Mouse (Mus musculus): ENCODE measurements around the gene Ogfr. TPM values are rescaled to one million over a fixed set of nuclear protein-coding genes. Genes with fewer than 3 reads are reported as not detected.

Ogfr gene
- polyA plus RNA-seq, 1 experiment: 56.6 TPM

DNA sequence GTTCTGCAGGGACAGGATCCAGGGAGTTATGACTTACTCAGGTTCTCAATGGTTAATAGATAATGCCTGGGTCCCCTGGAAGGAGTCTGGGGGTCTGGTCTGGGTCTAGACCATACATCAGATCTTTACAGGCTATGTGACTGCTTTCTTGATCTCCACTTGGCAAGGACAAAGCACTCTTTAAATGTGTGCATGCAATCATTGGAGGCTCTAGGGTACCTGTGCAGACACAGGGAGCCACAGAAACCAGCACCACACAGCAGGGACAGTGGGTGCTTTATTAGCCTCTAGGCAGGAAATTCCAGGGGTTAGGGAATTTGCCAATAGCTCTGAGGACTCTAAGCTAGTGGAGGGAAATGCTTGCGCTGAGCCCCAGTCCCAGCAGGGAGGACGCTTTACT lies 22.8 kb downstream of the Ogfr start:
- no peak overlapping the region for H3K4me3 ChIP-seq (ENCODE audit: low read depth, low read length)
- no peak overlapping the region for H3K9ac ChIP-seq (ENCODE audit: low read depth, poor library complexity, severe bottlenecking)
- no peak for TF ChIP-seq POLR2A (IDR thresholded peaks at IDR 0.05; ENCODE audit: insufficient read depth, low read length)
- TF ChIP-seq EP300 (IDR thresholded peaks at IDR 0.05; ENCODE audit: insufficient read depth, low read depth, low read length): no peak
- no peak for TF ChIP-seq CTCF (IDR thresholded peaks at IDR 0.05; ENCODE audit: low read depth, low read length)
- H3K9me3 ChIP-seq (replicated peaks; ENCODE audit: control insufficient read depth, insufficient read depth, low read length, poor library complexity, severe bottlenecking): no peaks in the 10 kb centered on the region
- H3K4me1 ChIP-seq (ENCODE audit: control insufficient read depth, insufficient read depth, low read length): no peaks in the 10 kb centered on the region
- no peaks in the 10 kb centered on the region for H3K27me3 ChIP-seq (ENCODE audit: control insufficient read depth, insufficient read depth, low read length, poor library complexity, severe bottlenecking)
- H3K27ac ChIP-seq (ENCODE audit: insufficient read depth, low read length): no peak overlapping the region
- H3K36me3 ChIP-seq (ENCODE audit: control insufficient read depth, insufficient read depth, low read length, poor library complexity, severe bottlenecking): no peaks in the 10 kb centered on the region

DNA sequence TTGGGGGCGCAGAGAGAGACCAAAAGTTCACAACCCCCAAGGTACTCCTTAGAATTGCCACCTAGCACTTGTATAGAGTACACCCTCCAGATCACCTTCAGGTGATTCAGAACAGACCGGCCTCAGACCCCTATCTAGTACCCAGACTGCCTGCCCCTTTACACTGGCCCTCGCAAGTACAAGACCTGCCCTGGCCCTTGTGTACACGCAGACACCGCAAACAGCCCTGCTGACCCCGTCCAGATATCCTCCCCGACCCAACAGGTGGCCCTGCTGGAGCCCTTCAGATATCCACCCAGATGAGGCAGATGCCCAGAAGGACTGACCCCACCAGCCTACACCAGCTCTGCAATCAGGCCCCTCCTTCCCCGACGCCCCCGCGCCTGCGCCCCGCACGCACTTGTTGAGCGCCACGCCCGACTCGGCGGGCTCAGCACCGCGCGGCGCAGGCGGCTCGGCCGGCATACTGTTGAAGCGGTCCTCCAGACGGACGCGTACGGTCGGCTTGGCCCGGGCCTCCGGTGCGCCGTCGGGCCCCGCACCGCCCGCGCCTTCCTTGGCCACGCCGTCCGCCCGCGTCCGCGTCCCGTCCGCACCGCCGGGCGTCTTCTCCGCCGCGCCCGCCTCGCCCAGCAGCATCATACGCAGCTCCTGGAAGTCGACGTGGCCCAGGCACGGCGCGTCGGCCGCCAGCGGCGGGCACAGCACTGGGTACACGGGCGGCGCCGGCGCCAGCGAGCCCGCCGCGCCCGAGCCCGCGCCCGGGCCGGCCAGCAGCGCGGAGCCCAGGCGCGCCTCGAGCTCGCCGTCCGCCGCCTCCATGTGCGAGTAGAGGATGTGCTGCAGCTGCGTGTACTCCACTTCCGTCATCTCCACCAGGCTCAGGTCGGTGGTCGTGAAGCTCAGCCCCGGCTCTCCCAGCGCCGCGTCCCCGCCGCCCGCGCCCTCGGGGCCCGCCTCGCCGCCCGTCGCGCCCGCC lies 52.8 kb downstream of the Ogfr start:
- Histone ChIP-seq H3K36me3 (ENCODE audit: control insufficient read depth, insufficient read depth, low read length, poor library complexity, severe bottlenecking) (peaks cover 17% of the 10 kb centered on the region), H3K9ac (ENCODE audit: low read depth, poor library complexity, severe bottlenecking) (peak overlapping the region; percentile 91), H3K4me1 (ENCODE audit: control insufficient read depth, insufficient read depth, low read length) (peaks cover 3% of the 10 kb centered on the region), H3K27me3 (ENCODE audit: control insufficient read depth, insufficient read depth, low read length, poor library complexity, severe bottlenecking) (no peaks in the 10 kb centered on the region), H3K9me3 (replicated peaks; ENCODE audit: control insufficient read depth, insufficient read depth, low read length, poor library complexity, severe bottlenecking) (no peaks in the 10 kb centered on the region), H3K4me3 (ENCODE audit: low read depth, low read length) (peak overlapping the region; percentile 75), H3K27ac (ENCODE audit: insufficient read depth, low read length) (no peak overlapping the region)
- TF ChIP-seq CTCF (IDR thresholded peaks at IDR 0.05; ENCODE audit: low read depth, low read length) (no peak), EP300 (IDR thresholded peaks at IDR 0.05; ENCODE audit: insufficient read depth, low read depth, low read length) (no peak), POLR2A (IDR thresholded peaks at IDR 0.05; ENCODE audit: insufficient read depth, low read length) (peak; percentile 23)

- Histone ChIP-seq H3K9me3 (replicated peaks; ENCODE audit: control insufficient read depth, insufficient read depth, low read length, poor library complexity, severe bottlenecking) (no peaks in the 10 kb centered on the region), H3K36me3 (ENCODE audit: control insufficient read depth, insufficient read depth, low read length, poor library complexity, severe bottlenecking) (peaks cover 13% of the 10 kb centered on the region), H3K27ac (ENCODE audit: insufficient read depth, low read length) (no peak within 1 kb of the TSS), H3K4me3 (ENCODE audit: low read depth, low read length) (peak within 1 kb of the TSS; percentile 75), H3K27me3 (ENCODE audit: control insufficient read depth, insufficient read depth, low read length, poor library complexity, severe bottlenecking) (no peaks in the 10 kb centered on the region), H3K9ac (ENCODE audit: low read depth, poor library complexity, severe bottlenecking) (peak within 1 kb of the TSS; percentile 91), H3K4me1 (ENCODE audit: control insufficient read depth, insufficient read depth, low read length) (peaks cover 3% of the 10 kb centered on the region)
- TF ChIP-seq EP300 (IDR thresholded peaks at IDR 0.05; ENCODE audit: insufficient read depth, low read depth, low read length) (no peak), POLR2A (IDR thresholded peaks at IDR 0.05; ENCODE audit: insufficient read depth, low read length) (no peak), CTCF (IDR thresholded peaks at IDR 0.05; ENCODE audit: low read depth, low read length) (no peak)
Observed at GRCm38 (mm10) chr2:180642555-180643260, 53.7 kb downstream of the Ogfr start, which contains the start of gene Tcfl5. TSS of gene Tcfl5 (minus strand) at chr2:180642708.

GRCm38 (mm10) chr2:180643626-180644025 lies 54.6 kb downstream of the Ogfr start:
- Histone ChIP-seq H3K9ac (ENCODE audit: low read depth, poor library complexity, severe bottlenecking) (no peak overlapping the region), H3K27me3 (ENCODE audit: control insufficient read depth, insufficient read depth, low read length, poor library complexity, severe bottlenecking) (no peaks in the 10 kb centered on the region)

More at GRCm38 (mm10) chr2:180643626-180644025, 54.6 kb downstream of the Ogfr start:
- peaks cover 3% of the 10 kb centered on the region for H3K4me1 ChIP-seq (ENCODE audit: control insufficient read depth, insufficient read depth, low read length)
- H3K4me3 ChIP-seq (ENCODE audit: low read depth, low read length): no peak overlapping the region
- TF ChIP-seq POLR2A (IDR thresholded peaks at IDR 0.05; ENCODE audit: insufficient read depth, low read length) (no peak), EP300 (IDR thresholded peaks at IDR 0.05; ENCODE audit: insufficient read depth, low read depth, low read length) (no peak)
- H3K9me3 ChIP-seq (replicated peaks; ENCODE audit: control insufficient read depth, insufficient read depth, low read length, poor library complexity, severe bottlenecking): no peaks in the 10 kb centered on the region
- H3K27ac ChIP-seq (ENCODE audit: insufficient read depth, low read length): no peak overlapping the region
- peaks cover 6% of the 10 kb centered on the region; the same call in 1 of the 2 replicates for H3K36me3 ChIP-seq (ENCODE audit: control insufficient read depth, insufficient read depth, low read length, poor library complexity, severe bottlenecking)

Other genes starting within 250 kb of the Ogfr start
- 11.9 and 14.5 TPM in 2 replicates for gene Slco4a1, start 133.0 kb upstream of the Ogfr start, polyA plus RNA-seq (2011; ENCODE audit: insufficient read depth, insufficient read length, low read depth, missing spikeins)
- gene Ntsr1, start 89.3 kb upstream of the Ogfr start, polyA plus RNA-seq (2011; ENCODE audit: insufficient read depth, insufficient read length, low read depth, missing spikeins): not detected in 2 replicates
- 20.3 and 22.3 TPM in 2 replicates for gene Mrgbp, start 7.9 kb upstream of the Ogfr start, polyA plus RNA-seq (2011; ENCODE audit: insufficient read depth, insufficient read length, low read depth, missing spikeins)
- gene Col9a3, start 8.5 kb downstream of the Ogfr start, polyA plus RNA-seq (2011; ENCODE audit: insufficient read depth, insufficient read length, low read depth, missing spikeins): 1.9 and 3.7 TPM in 2 replicates
- 34.4 and 37.5 TPM in 2 replicates for gene Tcfl5, start 53.5 kb downstream of the Ogfr start, polyA plus RNA-seq (2011; ENCODE audit: insufficient read depth, insufficient read length, low read depth, missing spikeins)
- gene Dido1, start 120.8 kb downstream of the Ogfr start, polyA plus RNA-seq (2011; ENCODE audit: insufficient read depth, insufficient read length, low read depth, missing spikeins): 62.5 and 67.8 TPM in 2 replicates
- 78.5 and 81.4 TPM in 2 replicates for gene Gid8, start 120.9 kb downstream of the Ogfr start, polyA plus RNA-seq (2011; ENCODE audit: insufficient read depth, insufficient read length, low read depth, missing spikeins)
- gene Slc17a9, start 136.0 kb downstream of the Ogfr start, polyA plus RNA-seq (2011; ENCODE audit: insufficient read depth, insufficient read length, low read depth, missing spikeins): 20.2 and 22.6 TPM in 2 replicates
- gene Bhlhe23, start 187.7 kb downstream of the Ogfr start, polyA plus RNA-seq (2011; ENCODE audit: insufficient read depth, insufficient read length, low read depth, missing spikeins): not detected in 2 replicates

Measured in ES-Bruce4 (cell line).